Mouse (Mus musculus) stomach, postnatal 0 days (tissue): ENCODE measurements around the gene Rnf26. TPM values are rescaled to one million over a fixed set of nuclear protein-coding genes. Genes with fewer than 3 reads are reported as not detected.

Source experiments
- ATAC-seq: fragments of 200-750 bp; cut with Nextera tagmentation; 2 replicates; pipeline ENCODE4 v1.8.0; 2017; ENCODE audit not compliant: low FRiP score, low TSS enrichment
- DNase-seq: peaks from one replicate; pipeline ENCODE4 v3.0.0-alpha.2; 2016; ENCODE audit warnings: low spot score
- H3K27ac ChIP-seq: fragments of 300-500 bp; sonication (generic); replicated peaks from 2 replicates; pipeline ENCODE4 v1.5.1; 2014; ENCODE audit warnings: mild to moderate bottlenecking, control low read depth
- H3K27me3 ChIP-seq: fragments of 300-500 bp; sonication (generic); 2 replicates; pipeline ENCODE4 v1.6.1; 2014; ENCODE audit warnings: low read length; ENCODE audit not compliant: control insufficient read depth, insufficient read depth
- H3K36me3 ChIP-seq: fragments of 300-500 bp; sonication (generic); 2 replicates; pipeline ENCODE4 v1.6.1; 2014; ENCODE audit warnings: low read length, mixed read lengths; ENCODE audit not compliant: control insufficient read depth, insufficient read depth
- H3K4me1 ChIP-seq: fragments of 300-500 bp; sonication (generic); replicated peaks from 2 replicates; pipeline ENCODE4 v1.6.1; 2014; ENCODE audit warnings: antibody characterized with exemption; ENCODE audit not compliant: control insufficient read depth, insufficient read depth
- H3K4me2 ChIP-seq: fragments of 300-500 bp; sonication (generic); replicated peaks from 2 replicates; pipeline ENCODE4 v1.6.1; 2014; ENCODE audit warnings: low read depth, mild to moderate bottlenecking, control low read depth, moderate library complexity
- H3K4me3 ChIP-seq: fragments of 300-500 bp; sonication (generic); 2 replicates; pipeline ENCODE4 v1.5.1; 2014; ENCODE audit warnings: low read depth, low read length, control low read depth
- H3K9ac ChIP-seq: fragments of 300-500 bp; sonication (generic); 2 replicates; pipeline ENCODE4 v1.6.1; 2014; ENCODE audit warnings: mild to moderate bottlenecking, low read length, control low read depth, mixed read lengths
- H3K9me3 ChIP-seq: fragments of 300-500 bp; sonication (generic); 2 replicates; pipeline ENCODE4 v1.6.1; 2016; ENCODE audit warnings: low read length; ENCODE audit not compliant: control insufficient read depth
- CTCF ChIP-seq: IDR thresholded peaks from 2 replicates; pipeline ENCODE4 v1.5.1; 2016; ENCODE audit warnings: antibody characterized with exemption, low read depth, mild to moderate bottlenecking, moderate library complexity
- EP300 ChIP-seq: optimal IDR thresholded peaks from 2 replicates; pipeline ENCODE3; 2016; ENCODE audit warnings: antibody characterized with exemption
- WGBS: fragments of 180-500 bp; shearing (Covaris S2); extraction: QIAGEN DNeasy Blood & Tissue Kit; methylation state at CpG from one replicate; pipeline ENCODE4 v1.1.7; 2014; 5-methylcytosine and 5-hydroxymethylcytosine counted together
- polyA plus RNA-seq: library from polyadenylated mRNA; unstranded; fragments of >200 nt; fragmentation: Nextera tagmentation; extraction: Ambion mirVana; gene quantifications from 2 replicates; pipeline ENCODE4 v1.2.1, GENCODE M21; 2015

The Rnf26 gene
- polyA plus RNA-seq, 1 experiment from 2014 or later = 22.0 TPM

DNA sequence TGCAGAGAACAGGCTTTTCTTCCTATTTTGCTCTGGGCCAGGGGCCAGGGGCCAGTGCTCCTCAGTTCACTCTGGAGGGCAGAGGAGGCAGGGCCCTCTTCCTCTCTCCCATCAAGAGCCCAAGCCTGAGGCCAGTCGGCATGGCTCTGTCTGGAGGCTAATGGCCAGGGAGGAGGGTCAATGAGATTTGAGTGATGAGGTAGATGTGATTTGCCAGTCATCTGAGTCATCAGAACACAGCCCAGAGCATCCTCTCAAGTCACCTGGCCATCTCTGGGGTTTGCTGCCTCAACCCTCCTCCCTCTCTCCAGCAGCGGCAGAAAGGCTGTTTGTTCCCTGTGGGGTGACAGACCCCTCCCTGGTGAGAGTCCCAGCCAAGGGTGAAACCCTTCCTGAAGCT, 20.0 kb upstream of the Rnf26 start:
- H3K36me3 ChIP-seq = no peaks in the 10 kb centered on the region; the same call in 1 of the 2 replicates
- no peaks in the 10 kb centered on the region for H3K27me3 ChIP-seq
- H3K4me2 ChIP-seq = peak overlapping the region; percentile 66
- H3K9me3 ChIP-seq = no peaks in the 10 kb centered on the region
- H3K9ac ChIP-seq = peak overlapping the region; percentile 35
- ATAC-seq (no peak), DNase-seq (no peak)
- 27% methylated on average over 2 of the region's 2 CpGs for WGBS
- TF ChIP-seq EP300 (no peak), CTCF (no peak)
- H3K4me1 ChIP-seq = peaks cover 10% of the 10 kb centered on the region
- H3K4me3 ChIP-seq = peak overlapping the region; percentile 65
- peak overlapping the region; percentile 91 for H3K27ac ChIP-seq

- TF ChIP-seq EP300 = no peak
- no peak for TF ChIP-seq CTCF
- 59% methylated on average over 5 of the region's 5 CpGs for WGBS
- H3K4me1 ChIP-seq = peaks cover 10% of the 10 kb centered on the region
- DNase-seq = no peak
- no peak overlapping the region for H3K27ac ChIP-seq
- no peak overlapping the region for H3K9ac ChIP-seq
- no peaks in the 10 kb centered on the region for H3K27me3 ChIP-seq
- ATAC-seq = no peak
- H3K36me3 ChIP-seq = no peaks in the 10 kb centered on the region; the same call in 1 of the 2 replicates
- no peak overlapping the region for H3K4me3 ChIP-seq
- H3K4me2 ChIP-seq = no peak overlapping the region
- H3K9me3 ChIP-seq = no peaks in the 10 kb centered on the region
These were observed 18.9 kb upstream of the Rnf26 start for GRCm38 (mm10) chr9:44132200-44132599.

GRCm38 (mm10) chr9:44131276-44131590, 17.9 kb upstream of the Rnf26 start:
- DNase-seq (no peak), ATAC-seq (0 out of 2 replicates have a peak, but pooled peaks have one; percentile 6)
- H3K4me2 ChIP-seq = no peak overlapping the region
- no peaks in the 10 kb centered on the region for H3K27me3 ChIP-seq
- peak overlapping the region; percentile 93 for H3K27ac ChIP-seq
- H3K4me3 ChIP-seq = no peak overlapping the region
- 46% methylated on average over 7 of the region's 7 CpGs for WGBS
- no peaks in the 10 kb centered on the region for H3K36me3 ChIP-seq
- H3K9me3 ChIP-seq = no peaks in the 10 kb centered on the region
- no peak for TF ChIP-seq CTCF
- no peak for TF ChIP-seq EP300
- H3K4me1 ChIP-seq = peaks cover 8% of the 10 kb centered on the region
- no peak overlapping the region for H3K9ac ChIP-seq

GRCm38 (mm10) chr9:44130581-44131275, 17.4 kb upstream of the Rnf26 start:
- Histone ChIP-seq H3K4me3 (no peak overlapping the region; the same call in 1 of the 2 replicates), H3K4me1 (peaks cover 8% of the 10 kb centered on the region), H3K9ac (peak overlapping the region; percentile 68), H3K27ac (peak overlapping the region; percentile 93), H3K9me3 (no peaks in the 10 kb centered on the region), H3K36me3 (no peaks in the 10 kb centered on the region), H3K27me3 (no peaks in the 10 kb centered on the region), H3K4me2 (peak overlapping the region; percentile 64)
- WGBS = 25% methylated on average over 19 of the region's 19 CpGs
- TF ChIP-seq CTCF = no peak
- TF ChIP-seq EP300 = no peak
- peak; percentile 4; the same call in 1 of the 2 replicates for ATAC-seq
- DNase-seq = no peak

GRCm38 (mm10) chr9:44130034-44130433, 16.7 kb upstream of the Rnf26 start:
- peak; percentile 54 for DNase-seq
- H3K27me3 ChIP-seq = no peaks in the 10 kb centered on the region
- no peaks in the 10 kb centered on the region for H3K9me3 ChIP-seq
- peak overlapping the region; percentile 68 for H3K9ac ChIP-seq
- peak overlapping the region; percentile 93 for H3K27ac ChIP-seq
- WGBS = 1% methylated on average over 27 of the region's 27 CpGs
- H3K36me3 ChIP-seq = no peaks in the 10 kb centered on the region
- H3K4me3 ChIP-seq = peak overlapping the region; percentile 39
- H3K4me1 ChIP-seq = peaks cover 8% of the 10 kb centered on the region
- peak; percentile 73 for ATAC-seq
- no peak for TF ChIP-seq CTCF
- no peak for TF ChIP-seq EP300
- peak overlapping the region; percentile 64 for H3K4me2 ChIP-seq

DNA sequence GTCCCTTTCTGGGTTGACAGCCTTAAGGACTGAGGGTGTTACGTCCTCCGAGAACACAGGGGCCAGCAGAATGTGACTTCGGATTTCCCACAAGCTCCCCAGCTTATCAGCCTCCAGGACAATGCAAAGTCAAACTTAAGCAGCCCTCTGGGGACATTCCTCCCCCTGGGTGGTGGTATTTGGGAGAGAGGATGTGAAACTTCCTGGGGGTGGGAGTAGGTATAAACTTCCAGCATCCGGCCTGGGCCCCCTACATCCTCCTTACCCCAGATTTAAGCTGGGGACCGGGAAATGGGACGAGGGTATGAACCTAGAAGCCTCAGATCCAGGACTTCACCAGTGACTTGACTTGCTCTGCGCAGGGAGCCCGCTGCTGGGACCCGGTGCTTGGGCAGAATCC, 16.3 kb upstream of the Rnf26 start:
- DNase-seq = no peak
- peak overlapping the region; percentile 68 for H3K9ac ChIP-seq
- TF ChIP-seq EP300 (no peak), CTCF (no peak)
- peak overlapping the region; percentile 64 for H3K4me2 ChIP-seq
- no peaks in the 10 kb centered on the region for H3K9me3 ChIP-seq
- 0 out of 2 replicates have a peak, but pooled peaks have one; percentile 0 for ATAC-seq
- no peaks in the 10 kb centered on the region for H3K27me3 ChIP-seq
- peak overlapping the region; percentile 93 for H3K27ac ChIP-seq
- no peaks in the 10 kb centered on the region for H3K36me3 ChIP-seq
- peaks cover 7% of the 10 kb centered on the region for H3K4me1 ChIP-seq
- H3K4me3 ChIP-seq = peak overlapping the region; percentile 39
- WGBS = 11% methylated on average over 9 of the region's 9 CpGs
